Mouse (Mus musculus): ENCODE measurements around the gene Platr25. TPM values are rescaled to one million over a fixed set of nuclear protein-coding genes. Genes with fewer than 3 reads are reported as not detected.
"Not testable (repeated sequence)": the region's sequence is repeated elsewhere in the genome, so short reads cannot be mapped to it uniquely, and the experiment has no call there.

The Platr25 gene
- 23.5 and 24.3 TPM in 2 replicates for polyA plus RNA-seq (2015; fragmentation: Nextera tagmentation; extraction: Ambion mirVana)

GRCm38 (mm10) chr13:62760432-62761415 is at the start of gene Platr25:
Platr25 (minus strand) TSS chr13:62760709.
- H3K4me3 ChIP-seq (replicated peaks; ENCODE audit: low read length), result peak within 1 kb of the TSS; percentile 60
- H3K9ac ChIP-seq (ENCODE audit: low read length), result peak within 1 kb of the TSS; percentile 72
- WGBS, result 8% methylated on average over 20 of the region's 20 CpGs
- not testable (repeated sequence) for H3K36me3 ChIP-seq (ENCODE audit: control insufficient read depth, insufficient read depth, low read length); H3K9me3 ChIP-seq (replicated peaks; ENCODE audit: control insufficient read depth, low read length); H3K27me3 ChIP-seq (ENCODE audit: control insufficient read depth, insufficient read depth, low read length); H3K4me1 ChIP-seq (ENCODE audit: control insufficient read depth, insufficient read depth, low read length); H3K27ac ChIP-seq (ENCODE audit: low read length)
- peak; percentile 88 for ATAC-seq (ENCODE audit: insufficient read depth, low FRiP score)
- peak within 1 kb of the TSS; percentile 52 for H3K4me2 ChIP-seq (ENCODE audit: low read depth, low read length)

GRCm38 (mm10) chr13:62807981-62808380 is 47.5 kb upstream of the Platr25 start:
- 90% methylated on average over 6 of the region's 6 CpGs for WGBS
- not testable (repeated sequence) for H3K4me3 ChIP-seq (replicated peaks; ENCODE audit: low read length); H3K9ac ChIP-seq (ENCODE audit: low read length); H3K9me3 ChIP-seq (replicated peaks; ENCODE audit: control insufficient read depth, low read length); H3K4me1 ChIP-seq (ENCODE audit: control insufficient read depth, insufficient read depth, low read length); H3K36me3 ChIP-seq (ENCODE audit: control insufficient read depth, insufficient read depth, low read length); ATAC-seq (ENCODE audit: insufficient read depth, low FRiP score); H3K27me3 ChIP-seq (ENCODE audit: control insufficient read depth, insufficient read depth, low read length); H3K4me2 ChIP-seq (ENCODE audit: low read depth, low read length); H3K27ac ChIP-seq (ENCODE audit: low read length)

GRCm38 (mm10) chr13:62786135-62786493 is 25.6 kb upstream of the Platr25 start:
- not testable (repeated sequence) for ATAC-seq (ENCODE audit: insufficient read depth, low FRiP score); H3K36me3 ChIP-seq (ENCODE audit: control insufficient read depth, insufficient read depth, low read length)
- 52% methylated on average over 2 of the region's 2 CpGs for WGBS

GRCm38 (mm10) chr13:62785199-62786134 is 25.0 kb upstream of the Platr25 start, which contains the start of gene Gm5141:
Gm5141 (minus strand) TSS chr13:62785808.
- Histone ChIP-seq H3K9ac (ENCODE audit: low read length) (peak within 1 kb of the TSS; percentile 70), H3K4me3 (replicated peaks; ENCODE audit: low read length) (peak within 1 kb of the TSS; percentile 57), H3K4me2 (ENCODE audit: low read depth, low read length) (peak within 1 kb of the TSS; percentile 75)
- not testable (repeated sequence) for H3K27ac ChIP-seq (ENCODE audit: low read length); H3K4me1 ChIP-seq (ENCODE audit: control insufficient read depth, insufficient read depth, low read length); H3K36me3 ChIP-seq (ENCODE audit: control insufficient read depth, insufficient read depth, low read length); H3K27me3 ChIP-seq (ENCODE audit: control insufficient read depth, insufficient read depth, low read length); H3K9me3 ChIP-seq (replicated peaks; ENCODE audit: control insufficient read depth, low read length)
- ATAC-seq (ENCODE audit: insufficient read depth, low FRiP score), result peak; percentile 99
- 5% methylated on average over 19 of the region's 23 CpGs for WGBS

More at GRCm38 (mm10) chr13:62786135-62786493, 25.6 kb upstream of the Platr25 start:
- not testable (repeated sequence) for H3K27ac ChIP-seq (ENCODE audit: low read length); H3K4me1 ChIP-seq (ENCODE audit: control insufficient read depth, insufficient read depth, low read length); H3K9me3 ChIP-seq (replicated peaks; ENCODE audit: control insufficient read depth, low read length); H3K9ac ChIP-seq (ENCODE audit: low read length); H3K27me3 ChIP-seq (ENCODE audit: control insufficient read depth, insufficient read depth, low read length)
- peak overlapping the region; percentile 57 for H3K4me3 ChIP-seq (replicated peaks; ENCODE audit: low read length)
- H3K4me2 ChIP-seq (ENCODE audit: low read depth, low read length), result peak overlapping the region; percentile 40

GRCm38 (mm10) chr13:62763806-62764205 is 3.3 kb upstream of the Platr25 start:
- H3K4me3 ChIP-seq (replicated peaks; ENCODE audit: low read length); H3K27me3 ChIP-seq (ENCODE audit: control insufficient read depth, insufficient read depth, low read length); ATAC-seq (ENCODE audit: insufficient read depth, low FRiP score); H3K36me3 ChIP-seq (ENCODE audit: control insufficient read depth, insufficient read depth, low read length); H3K9ac ChIP-seq (ENCODE audit: low read length); H3K4me2 ChIP-seq (ENCODE audit: low read depth, low read length); H3K4me1 ChIP-seq (ENCODE audit: control insufficient read depth, insufficient read depth, low read length); H3K27ac ChIP-seq (ENCODE audit: low read length); H3K9me3 ChIP-seq (replicated peaks; ENCODE audit: control insufficient read depth, low read length): not testable (repeated sequence)
- 69% methylated on average over 2 of the region's 2 CpGs for WGBS

GRCm38 (mm10) chr13:62733322-62733721 is 27.2 kb downstream of the Platr25 start:
- WGBS, result 95% methylated on average over 2 of the region's 2 CpGs
- Histone ChIP-seq H3K4me1 (ENCODE audit: control insufficient read depth, insufficient read depth, low read length) (no peaks in the 10 kb centered on the region), H3K4me2 (ENCODE audit: low read depth, low read length) (no peak overlapping the region), H3K27ac (ENCODE audit: low read length) (no peak overlapping the region), H3K9me3 (replicated peaks; ENCODE audit: control insufficient read depth, low read length) (no peaks in the 10 kb centered on the region), H3K4me3 (replicated peaks; ENCODE audit: low read length) (no peak overlapping the region), H3K9ac (ENCODE audit: low read length) (no peak overlapping the region), H3K27me3 (ENCODE audit: control insufficient read depth, insufficient read depth, low read length) (no peaks in the 10 kb centered on the region), H3K36me3 (ENCODE audit: control insufficient read depth, insufficient read depth, low read length) (no peaks in the 10 kb centered on the region)
- no peak for ATAC-seq (ENCODE audit: insufficient read depth, low FRiP score)

- H3K36me3 ChIP-seq (ENCODE audit: control insufficient read depth, insufficient read depth, low read length); H3K27ac ChIP-seq (ENCODE audit: low read length); H3K4me2 ChIP-seq (ENCODE audit: low read depth, low read length); H3K4me1 ChIP-seq (ENCODE audit: control insufficient read depth, insufficient read depth, low read length); ATAC-seq (ENCODE audit: insufficient read depth, low FRiP score); H3K27me3 ChIP-seq (ENCODE audit: control insufficient read depth, insufficient read depth, low read length); H3K4me3 ChIP-seq (replicated peaks; ENCODE audit: low read length); H3K9ac ChIP-seq (ENCODE audit: low read length); H3K9me3 ChIP-seq (replicated peaks; ENCODE audit: control insufficient read depth, low read length): not testable (repeated sequence)
- 94% methylated on average over 8 of the region's 8 CpGs for WGBS
Measured at GRCm38 (mm10) chr13:62712611-62713010, 47.9 kb downstream of the Platr25 start.

GRCm38 (mm10) chr13:62685287-62685648 is 75.2 kb downstream of the Platr25 start:
- peak overlapping the region; percentile 43 for H3K4me2 ChIP-seq (ENCODE audit: low read depth, low read length)
- ATAC-seq (ENCODE audit: insufficient read depth, low FRiP score); H3K36me3 ChIP-seq (ENCODE audit: control insufficient read depth, insufficient read depth, low read length); H3K4me1 ChIP-seq (ENCODE audit: control insufficient read depth, insufficient read depth, low read length); H3K27ac ChIP-seq (ENCODE audit: low read length); H3K27me3 ChIP-seq (ENCODE audit: control insufficient read depth, insufficient read depth, low read length); H3K9me3 ChIP-seq (replicated peaks; ENCODE audit: control insufficient read depth, low read length): not testable (repeated sequence)
- peak overlapping the region; percentile 54 for H3K4me3 ChIP-seq (replicated peaks; ENCODE audit: low read length)
- H3K9ac ChIP-seq (ENCODE audit: low read length), result peak overlapping the region; percentile 68; the same call in 1 of the 2 replicates
- WGBS, result 29% methylated on average over 4 of the region's 4 CpGs

Data from stomach, embryonic 16.5 days (tissue).